Mouse (Mus musculus) kidney, postnatal 0 days (tissue): ENCODE data around the gene Capn7. TPM values are rescaled to one million over a fixed set of nuclear protein-coding genes. Genes with fewer than 3 reads are reported as not detected.

Source experiments
- ATAC-seq: fragments of 200-750 bp; cut with Nextera tagmentation; replicated peaks from 2 replicates; pipeline ENCODE4 v1.8.0; 2017; ENCODE audit warnings: low read depth, moderate number of reproducible peaks, moderate TSS enrichment, moderate library complexity; ENCODE audit not compliant: low FRiP score
- DNase-seq: peaks from one replicate; pipeline ENCODE4 v3.0.0-alpha.2; 2016; ENCODE audit warnings: low spot score
- H3K27ac ChIP-seq: fragments of 300-500 bp; sonication (generic); 2 replicates; pipeline ENCODE4 v1.5.1; 2014; ENCODE audit warnings: mild to moderate bottlenecking
- H3K27me3 ChIP-seq: fragments of 300-500 bp; sonication (generic); 2 replicates; pipeline ENCODE4 v1.6.1; 2014; ENCODE audit warnings: low read length, mixed read lengths; ENCODE audit not compliant: insufficient read depth
- H3K36me3 ChIP-seq: fragments of 300-500 bp; sonication (generic); 2 replicates; pipeline ENCODE4 v1.6.1; 2014; ENCODE audit warnings: low read length, mixed read lengths; ENCODE audit not compliant: insufficient read depth
- H3K4me1 ChIP-seq: fragments of 300-500 bp; sonication (generic); replicated peaks from 2 replicates; pipeline ENCODE4 v1.6.1; 2014; ENCODE audit warnings: antibody characterized with exemption, low read length, mixed read lengths; ENCODE audit not compliant: insufficient read depth
- H3K4me2 ChIP-seq: fragments of 300-500 bp; sonication (generic); 2 replicates; pipeline ENCODE4 v1.6.1; 2014; ENCODE audit warnings: mild to moderate bottlenecking, low read length, moderate library complexity, mixed read lengths
- H3K4me3 ChIP-seq: fragments of 300-500 bp; sonication (generic); replicated peaks from 2 replicates; pipeline ENCODE4 v1.5.1; 2014; ENCODE audit warnings: low read depth, low read length
- H3K9ac ChIP-seq: fragments of 300-500 bp; sonication (generic); 2 replicates; pipeline ENCODE4 v1.6.1; 2014; ENCODE audit warnings: low read depth, low read length
- H3K9me3 ChIP-seq: fragments of 300-500 bp; sonication (generic); replicated peaks from 2 replicates; pipeline ENCODE4 v1.6.1; 2016; ENCODE audit warnings: low read length, inconsistent platforms, mixed read lengths
- CTCF ChIP-seq: IDR thresholded peaks from 2 replicates; pipeline ENCODE4 v1.5.1; 2016; ENCODE audit warnings: antibody characterized with exemption, low read depth, mild to moderate bottlenecking, moderate library complexity
- WGBS: fragments of 180-500 bp; shearing (Covaris S2); extraction: QIAGEN DNeasy Blood & Tissue Kit; methylation state at CpG from one replicate; pipeline ENCODE4 v1.1.7; 2014; 5-methylcytosine and 5-hydroxymethylcytosine counted together
- polyA plus RNA-seq: library from polyadenylated mRNA; unstranded; fragments of >200 nt; fragmentation: Nextera tagmentation; extraction: Ambion mirVana; gene quantifications from 2 replicates; pipeline ENCODE4 v1.2.1, GENCODE M21; 2015

Capn7 gene
- polyA plus RNA-seq, 1 experiment from 2014 or later: 40.3 TPM

DNA sequence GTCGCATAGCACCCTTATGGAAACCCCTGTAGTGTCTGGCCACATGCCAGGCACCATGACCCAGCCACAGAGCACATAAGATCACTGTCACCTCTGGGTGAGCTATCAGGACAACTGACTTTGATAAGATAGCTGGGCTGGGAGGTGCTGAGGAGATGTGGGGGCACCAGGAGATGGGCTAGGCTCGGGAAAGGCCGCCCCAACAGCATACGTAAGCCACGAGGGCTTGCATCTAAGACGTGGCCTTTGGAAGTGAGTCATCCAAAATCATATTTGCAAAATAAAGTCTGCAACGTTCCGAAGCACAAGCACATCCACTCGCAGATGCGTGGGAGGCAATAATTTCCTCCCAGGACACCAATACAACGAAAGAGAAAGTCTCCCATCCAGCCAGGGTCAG, 64.5 kb downstream of the Capn7 start:
- DNase-seq (peak; percentile 35), ATAC-seq (no peak)
- peaks cover 44% of the 10 kb centered on the region for H3K4me1 ChIP-seq
- H3K27ac ChIP-seq: peak overlapping the region; percentile 62
- 0 out of 2 replicates have a peak, but pooled peaks cover 4% of the 10 kb centered on the region for H3K36me3 ChIP-seq
- TF ChIP-seq CTCF: no peak
- no peaks in the 10 kb centered on the region for H3K9me3 ChIP-seq
- 50% methylated on average over 11 of the region's 11 CpGs for WGBS
- no peak overlapping the region for H3K4me3 ChIP-seq
- no peaks in the 10 kb centered on the region for H3K27me3 ChIP-seq
- peak overlapping the region; percentile 10; the same call in 1 of the 2 replicates for H3K4me2 ChIP-seq
- no peak overlapping the region for H3K9ac ChIP-seq

DNA sequence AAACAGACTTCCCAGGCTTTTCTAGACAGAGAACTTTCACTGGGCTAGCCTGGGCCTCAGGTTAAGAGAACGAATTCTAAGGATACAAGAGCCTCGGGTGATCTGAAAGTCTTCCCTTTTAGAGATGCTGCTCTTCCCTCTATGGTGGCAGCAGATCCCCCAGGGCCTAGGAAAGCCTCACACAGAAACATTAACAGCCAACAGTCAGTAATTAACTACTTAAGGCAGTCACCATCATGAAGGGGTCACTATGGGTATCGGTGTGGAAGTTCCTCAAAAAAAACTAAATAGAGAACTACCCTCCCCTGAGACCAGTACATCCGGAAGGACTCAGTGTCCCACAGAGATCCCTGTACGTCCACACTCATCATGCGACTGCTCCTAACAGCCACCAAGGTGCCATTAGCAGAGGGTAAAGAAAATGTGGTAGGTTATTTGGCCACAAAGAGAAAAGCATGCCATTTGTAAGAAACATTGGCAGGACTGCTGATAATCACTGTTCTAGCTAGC, 65.5 kb downstream of the Capn7 start:
- Histone ChIP-seq H3K9ac (no peak overlapping the region), H3K36me3 (peaks cover 7% of the 10 kb centered on the region; the same call in 1 of the 2 replicates), H3K27ac (peak overlapping the region; percentile 62), H3K27me3 (no peaks in the 10 kb centered on the region), H3K9me3 (no peaks in the 10 kb centered on the region), H3K4me1 (peaks cover 52% of the 10 kb centered on the region), H3K4me3 (no peak overlapping the region), H3K4me2 (0 out of 2 replicates have a peak overlapping the region, but pooled peaks have one; percentile 10)
- ATAC-seq: no peak
- no peak for TF ChIP-seq CTCF
- no peak for DNase-seq
- WGBS: 70% methylated on average over 6 of the region's 6 CpGs

DNA sequence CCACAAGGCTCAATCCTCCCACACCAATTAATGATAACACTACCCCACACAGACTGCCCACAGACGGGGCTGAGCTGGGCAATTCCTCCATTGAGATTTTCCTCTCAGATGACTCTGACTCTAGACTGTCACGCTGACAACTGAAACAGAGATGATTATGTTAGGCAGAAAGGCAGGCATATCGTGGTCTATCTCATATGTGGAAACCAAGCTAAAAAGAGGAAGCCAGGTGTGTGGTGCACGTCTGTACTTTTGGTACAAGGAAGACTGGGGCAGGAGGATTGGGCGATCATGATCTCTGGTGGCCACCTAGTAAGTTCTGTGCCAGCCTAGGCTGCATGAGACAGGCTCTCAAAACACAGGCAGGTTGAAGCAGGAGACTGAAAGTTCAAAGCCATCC, 66.3 kb downstream of the Capn7 start:
- no peak for TF ChIP-seq CTCF
- peak overlapping the region; percentile 62; the same call in 1 of the 2 replicates for H3K27ac ChIP-seq
- no peaks in the 10 kb centered on the region for H3K27me3 ChIP-seq
- H3K4me3 ChIP-seq: no peak overlapping the region
- peaks cover 56% of the 10 kb centered on the region for H3K4me1 ChIP-seq
- WGBS: 77% methylated on average over 5 of the region's 5 CpGs
- no peaks in the 10 kb centered on the region for H3K9me3 ChIP-seq
- peaks cover 7% of the 10 kb centered on the region; the same call in 1 of the 2 replicates for H3K36me3 ChIP-seq
- H3K9ac ChIP-seq: no peak overlapping the region
- no peak for DNase-seq
- H3K4me2 ChIP-seq: no peak overlapping the region
- ATAC-seq: no peak

- Histone ChIP-seq H3K4me2 (no peak overlapping the region), H3K4me1 (peaks cover 61% of the 10 kb centered on the region), H3K9me3 (no peaks in the 10 kb centered on the region), H3K36me3 (peaks cover 7% of the 10 kb centered on the region; the same call in 1 of the 2 replicates), H3K27ac (no peak overlapping the region), H3K27me3 (no peaks in the 10 kb centered on the region), H3K4me3 (no peak overlapping the region), H3K9ac (no peak overlapping the region)
- WGBS: 76% methylated on average over 9 of the region's 9 CpGs
- TF ChIP-seq CTCF: no peak
- no peak for DNase-seq
- ATAC-seq: no peak
Observed at GRCm38 (mm10) chr14:31403556-31403955, 67.1 kb downstream of the Capn7 start.

- H3K27me3 ChIP-seq: no peaks in the 10 kb centered on the region
- H3K4me3 ChIP-seq: no peak overlapping the region
- no peaks in the 10 kb centered on the region for H3K9me3 ChIP-seq
- ATAC-seq: no peak
- H3K27ac ChIP-seq: no peak overlapping the region
- H3K36me3 ChIP-seq: peaks cover 7% of the 10 kb centered on the region; the same call in 1 of the 2 replicates
- no peak for DNase-seq
- no peak overlapping the region for H3K4me2 ChIP-seq
- H3K4me1 ChIP-seq: peaks cover 65% of the 10 kb centered on the region
- no peak for TF ChIP-seq CTCF
- WGBS: 62% methylated on average over 8 of the region's 8 CpGs
- H3K9ac ChIP-seq: no peak overlapping the region
Observed at GRCm38 (mm10) chr14:31403995-31404394, 67.6 kb downstream of the Capn7 start.

DNA sequence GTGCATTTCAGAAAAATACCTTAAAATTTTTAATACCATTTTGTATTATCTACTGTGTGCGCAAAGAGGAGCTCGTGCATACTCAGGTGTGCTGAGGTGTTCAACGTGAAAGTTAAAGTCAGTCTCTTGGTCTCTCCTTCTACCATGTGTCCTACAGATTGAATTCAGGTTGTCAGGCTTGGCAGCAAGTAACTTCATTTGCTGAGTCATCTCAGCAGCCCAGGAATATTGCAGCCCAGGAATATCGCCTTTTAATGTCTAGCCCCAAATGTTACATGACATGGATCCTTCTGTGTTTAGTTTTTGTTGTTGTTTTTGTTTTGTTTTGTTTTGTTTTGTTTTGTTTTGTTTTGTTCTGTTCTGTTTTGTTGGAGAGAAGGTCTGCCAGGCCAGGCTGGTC, 68.2 kb downstream of the Capn7 start:
- Histone ChIP-seq H3K9me3 (no peaks in the 10 kb centered on the region), H3K27me3 (no peaks in the 10 kb centered on the region), H3K36me3 (peaks cover 7% of the 10 kb centered on the region; the same call in 1 of the 2 replicates), H3K9ac (no peak overlapping the region), H3K4me2 (no peak overlapping the region), H3K4me3 (no peak overlapping the region), H3K4me1 (peaks cover 65% of the 10 kb centered on the region), H3K27ac (no peak overlapping the region)
- WGBS: 92% methylated on average over 4 of the region's 4 CpGs
- no peak for DNase-seq
- no peak for ATAC-seq
- no peak for TF ChIP-seq CTCF

GRCm38 (mm10) chr14:31405652-31406051, 69.2 kb downstream of the Capn7 start:
- no peak overlapping the region for H3K27ac ChIP-seq
- DNase-seq: no peak
- no peak for ATAC-seq
- H3K4me1 ChIP-seq: peaks cover 60% of the 10 kb centered on the region
- H3K4me2 ChIP-seq: no peak overlapping the region
- peaks cover 7% of the 10 kb centered on the region; the same call in 1 of the 2 replicates for H3K36me3 ChIP-seq
- no peaks in the 10 kb centered on the region for H3K27me3 ChIP-seq
- H3K4me3 ChIP-seq: no peak overlapping the region
- H3K9me3 ChIP-seq: no peaks in the 10 kb centered on the region
- 82% methylated on average over 6 of the region's 6 CpGs for WGBS
- no peak for TF ChIP-seq CTCF
- no peak overlapping the region for H3K9ac ChIP-seq
